Mouse (Mus musculus) liver, embryonic 11.5 days (tissue): ENCODE results near the gene Trappc3. TPM values are rescaled to one million over a fixed set of nuclear protein-coding genes. Genes with fewer than 3 reads are reported as not detected.
A peak's percentile ranks its signal among the peaks of the same experiment; 100 is the strongest.

Experiments used
- ATAC-seq: fragments of 200-750 bp; cut with Nextera tagmentation; replicated peaks from 2 replicates; pipeline ENCODE4 v1.8.0; 2017; ENCODE audit warnings: moderate number of reproducible peaks, mild to moderate bottlenecking, moderate TSS enrichment, moderate library complexity; ENCODE audit not compliant: low FRiP score
- DNase-seq: peaks from one replicate; pipeline ENCODE4 v3.0.0-alpha.2; 2017; ENCODE audit warnings: low spot score
- H3K27ac ChIP-seq: fragments of 300-500 bp; sonication (generic); 2 replicates; pipeline ENCODE4 v1.5.1; 2014; ENCODE audit warnings: mild to moderate bottlenecking, low read depth, low read length, control low read depth
- H3K27me3 ChIP-seq: fragments of 300-500 bp; sonication (generic); replicated peaks from 2 replicates; pipeline ENCODE4 v1.6.1; 2014; ENCODE audit warnings: low read length, mixed read lengths; ENCODE audit not compliant: control insufficient read depth, insufficient read depth
- H3K36me3 ChIP-seq: fragments of 300-500 bp; sonication (generic); 2 replicates; pipeline ENCODE4 v1.6.1; 2014; ENCODE audit warnings: mild to moderate bottlenecking, low read length, moderate library complexity, mixed read lengths; ENCODE audit not compliant: control insufficient read depth, insufficient read depth
- H3K4me1 ChIP-seq: fragments of 300-500 bp; sonication (generic); replicated peaks from 2 replicates; pipeline ENCODE4 v1.6.1; 2014; ENCODE audit warnings: low read length, mixed read lengths; ENCODE audit not compliant: control insufficient read depth, insufficient read depth
- H3K4me2 ChIP-seq: fragments of 300-500 bp; sonication (generic); 2 replicates; pipeline ENCODE4 v1.6.1; 2014; ENCODE audit warnings: mild to moderate bottlenecking, control low read depth, moderate library complexity
- H3K4me3 ChIP-seq: fragments of 300-500 bp; sonication (generic); 2 replicates; pipeline ENCODE4 v1.5.1; 2014; ENCODE audit warnings: low read depth, low read length, control low read depth
- H3K9ac ChIP-seq: fragments of 300-500 bp; sonication (generic); 2 replicates; pipeline ENCODE4 v1.6.1; 2014; ENCODE audit warnings: low read depth, low read length, control low read depth
- H3K9me3 ChIP-seq: fragments of 300-500 bp; sonication (generic); 2 replicates; pipeline ENCODE4 v1.6.1; 2016; ENCODE audit warnings: low read length, inconsistent platforms, mixed read lengths; ENCODE audit not compliant: control insufficient read depth
- WGBS: fragments of 180-500 bp; shearing (Covaris S2); extraction: QIAGEN DNeasy Blood & Tissue Kit; methylation state at CpG from one replicate; pipeline ENCODE4 v1.1.7; 2014; 5-methylcytosine and 5-hydroxymethylcytosine counted together
- polyA plus RNA-seq: library from polyadenylated mRNA; unstranded; fragments of >200 nt; fragmentation: Nextera tagmentation; extraction: Ambion mirVana; gene quantifications from 2 replicates; pipeline ENCODE4 v1.2.1, GENCODE M21; 2014

The Trappc3 gene
- polyA plus RNA-seq, 1 experiment from 2014 or later: 20.6 TPM

DNA sequence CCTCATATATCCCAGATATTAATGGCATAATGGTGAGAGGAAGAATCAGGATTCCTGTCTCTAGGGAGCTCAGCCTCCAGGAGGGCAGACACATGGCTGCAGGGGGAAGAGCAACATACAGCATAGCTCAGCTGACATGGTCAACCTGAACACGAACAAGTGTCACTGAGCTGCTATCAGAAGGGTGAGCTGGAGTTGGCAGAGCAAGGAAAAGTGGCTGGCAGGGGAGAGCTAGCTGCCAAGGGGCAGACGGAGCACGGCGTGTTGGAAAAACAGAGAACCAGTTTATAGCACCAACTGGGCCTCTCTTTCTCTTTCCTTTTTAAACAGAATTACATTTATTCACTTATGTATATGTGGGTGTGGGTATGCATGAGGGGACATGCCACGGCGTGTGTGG, 19.6 kb upstream of the Trappc3 start:
- ATAC-seq (no peak), DNase-seq (no peak)
- H3K27me3 ChIP-seq: no peaks in the 10 kb centered on the region
- H3K27ac ChIP-seq: no peak overlapping the region
- H3K4me3 ChIP-seq: no peak overlapping the region
- no peaks in the 10 kb centered on the region for H3K9me3 ChIP-seq
- H3K4me1 ChIP-seq: no peaks in the 10 kb centered on the region
- peaks cover 13% of the 10 kb centered on the region for H3K36me3 ChIP-seq
- H3K4me2 ChIP-seq: no peak overlapping the region
- WGBS: 88% methylated on average over 6 of the region's 6 CpGs
- no peak overlapping the region for H3K9ac ChIP-seq

DNA sequence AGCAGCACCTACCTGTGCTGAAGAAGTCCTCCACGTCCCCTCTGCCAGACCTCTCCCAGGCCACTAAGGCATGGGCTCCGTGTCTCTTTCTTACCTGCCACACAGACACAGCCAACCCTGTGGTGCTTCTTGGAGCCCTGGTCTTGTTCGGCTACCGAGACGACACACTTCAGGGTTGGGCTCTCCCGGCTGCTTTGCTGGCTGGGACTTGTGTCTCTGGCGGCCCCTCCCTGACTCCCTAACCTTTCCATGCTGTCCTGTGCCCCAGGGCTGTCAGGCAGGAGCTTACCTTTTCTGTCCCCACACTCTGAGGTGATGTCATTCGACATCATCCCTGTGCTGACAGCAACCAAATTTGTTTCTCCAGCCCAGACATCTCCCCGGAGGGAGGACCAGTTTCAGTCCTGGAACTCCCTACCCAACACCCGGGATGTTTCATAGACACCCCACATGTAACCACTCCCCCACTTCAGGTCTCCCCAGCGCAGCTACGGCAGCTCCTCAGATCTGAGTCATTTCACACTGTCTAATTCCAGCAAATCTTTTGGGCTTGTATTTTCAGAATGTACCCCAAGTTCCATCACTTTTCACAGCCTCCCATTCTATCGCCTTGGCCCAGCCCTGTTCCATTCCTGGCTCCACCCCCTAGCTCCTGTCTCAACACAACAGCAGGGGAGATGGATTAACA, 15.8 kb upstream of the Trappc3 start:
- no peak for DNase-seq
- WGBS: 80% methylated on average over 13 of the region's 13 CpGs
- Histone ChIP-seq H3K4me2 (no peak overlapping the region), H3K27ac (no peak overlapping the region), H3K9ac (no peak overlapping the region), H3K4me3 (no peak overlapping the region), H3K9me3 (no peaks in the 10 kb centered on the region), H3K27me3 (no peaks in the 10 kb centered on the region), H3K36me3 (peaks cover 4% of the 10 kb centered on the region), H3K4me1 (peaks cover 5% of the 10 kb centered on the region; the same call in 1 of the 2 replicates)
- 0 out of 2 replicates have a peak, but pooled peaks have one; percentile 26 for ATAC-seq

DNA sequence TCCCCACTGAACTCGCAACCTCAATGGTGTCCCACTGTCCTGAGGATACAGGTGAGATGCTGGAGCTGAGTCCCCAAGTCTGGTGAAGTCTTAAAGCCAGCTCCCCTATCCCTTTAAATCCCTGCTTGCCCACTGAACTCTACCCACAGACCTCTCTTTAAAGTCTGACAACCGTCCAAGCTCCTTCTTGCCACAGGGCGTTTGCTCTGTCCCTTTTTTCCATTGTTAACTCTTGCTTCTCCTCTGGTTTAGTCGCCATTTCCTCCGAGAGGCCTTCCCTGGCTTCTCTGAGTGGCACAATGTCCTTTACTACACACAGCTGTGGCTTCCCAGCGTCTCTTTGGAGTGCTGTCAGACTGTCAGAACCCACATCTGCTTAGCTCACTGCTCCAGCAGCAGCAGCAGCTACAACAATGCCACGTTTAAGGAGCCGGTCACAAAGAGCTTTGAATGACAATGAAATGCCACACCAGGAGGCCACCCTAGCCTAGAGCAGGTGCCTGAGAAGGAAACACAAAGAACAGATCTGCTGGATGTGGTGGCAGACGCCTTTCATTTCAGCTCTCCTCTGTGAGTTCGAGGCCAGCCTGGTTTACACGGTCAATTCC, 13.8 kb upstream of the Trappc3 start:
- Histone ChIP-seq H3K27ac (no peak overlapping the region), H3K9me3 (no peaks in the 10 kb centered on the region), H3K27me3 (no peaks in the 10 kb centered on the region), H3K9ac (no peak overlapping the region), H3K4me1 (peaks cover 10% of the 10 kb centered on the region), H3K4me3 (no peak overlapping the region), H3K36me3 (peaks cover 4% of the 10 kb centered on the region), H3K4me2 (no peak overlapping the region)
- DNase-seq (no peak), ATAC-seq (no peak)
- WGBS: 52% methylated on average over 11 of the region's 11 CpGs

DNA sequence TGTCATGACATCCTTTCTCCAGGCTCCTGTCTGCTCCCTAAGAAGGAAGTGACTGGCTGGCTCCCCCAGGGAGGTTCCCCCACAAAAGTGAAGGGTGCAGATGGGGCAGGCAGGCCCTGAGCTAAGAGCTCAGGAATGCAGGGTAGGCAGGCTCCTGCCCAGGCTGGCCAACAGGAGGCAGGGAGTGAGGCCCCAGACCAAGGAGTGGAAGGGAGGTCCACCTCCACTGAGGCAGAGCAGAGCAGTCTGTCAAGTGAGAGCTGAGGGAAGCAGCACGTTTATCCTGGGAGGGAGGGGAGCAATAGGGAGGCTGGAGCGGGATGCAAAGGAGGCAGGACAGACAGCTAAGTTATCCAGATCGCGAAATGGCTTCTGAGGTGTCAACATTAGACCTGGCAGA, 11.5 kb upstream of the Trappc3 start:
- WGBS: 50% methylated on average over 4 of the region's 4 CpGs
- H3K4me1 ChIP-seq: peaks cover 21% of the 10 kb centered on the region
- H3K27ac ChIP-seq: no peak overlapping the region
- H3K27me3 ChIP-seq: no peaks in the 10 kb centered on the region
- H3K9me3 ChIP-seq: no peaks in the 10 kb centered on the region
- H3K4me3 ChIP-seq: no peak overlapping the region
- DNase-seq: no peak
- no peak overlapping the region for H3K9ac ChIP-seq
- ATAC-seq: no peak
- H3K36me3 ChIP-seq: peaks cover under 1% of the 10 kb centered on the region
- no peak overlapping the region for H3K4me2 ChIP-seq

DNA sequence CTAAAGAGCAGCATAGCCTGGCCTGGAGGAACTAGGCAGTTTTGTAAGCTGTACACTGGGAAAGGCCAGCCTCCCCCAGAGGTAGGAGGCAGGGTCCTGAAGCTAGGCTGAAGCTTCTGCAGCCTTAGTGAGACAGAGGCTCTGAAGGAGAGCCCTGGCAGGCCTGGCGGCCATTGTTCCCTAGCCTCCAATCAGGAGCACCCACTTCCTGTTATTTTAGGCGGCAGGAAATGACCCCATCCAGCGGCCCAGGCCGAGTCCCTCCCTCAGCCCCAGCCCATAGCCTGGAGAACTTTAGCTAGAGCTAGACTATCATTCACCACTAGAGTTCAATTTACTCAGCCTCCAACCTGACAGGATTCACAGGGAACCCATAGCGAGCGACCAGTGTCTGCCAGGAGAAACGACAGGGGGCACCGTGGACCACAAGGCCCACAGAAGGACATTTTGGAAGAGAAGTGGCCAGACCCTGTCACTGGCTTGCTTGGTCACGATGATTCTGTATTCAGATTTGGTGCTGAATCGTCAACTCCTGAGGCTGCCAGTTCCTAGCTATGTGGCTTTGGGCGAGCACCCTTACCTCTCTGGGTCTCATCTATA, 10.4 kb upstream of the Trappc3 start:
- Histone ChIP-seq H3K4me3 (no peak overlapping the region), H3K4me1 (peaks cover 22% of the 10 kb centered on the region), H3K36me3 (no peaks in the 10 kb centered on the region; the same call in 1 of the 2 replicates), H3K27ac (peak overlapping the region; percentile 2; the same call in 1 of the 2 replicates), H3K9ac (no peak overlapping the region), H3K27me3 (no peaks in the 10 kb centered on the region), H3K9me3 (no peaks in the 10 kb centered on the region), H3K4me2 (peak overlapping the region; percentile 3)
- DNase-seq (no peak), ATAC-seq (no peak)
- WGBS: 43% methylated on average over 11 of the region's 11 CpGs

DNA sequence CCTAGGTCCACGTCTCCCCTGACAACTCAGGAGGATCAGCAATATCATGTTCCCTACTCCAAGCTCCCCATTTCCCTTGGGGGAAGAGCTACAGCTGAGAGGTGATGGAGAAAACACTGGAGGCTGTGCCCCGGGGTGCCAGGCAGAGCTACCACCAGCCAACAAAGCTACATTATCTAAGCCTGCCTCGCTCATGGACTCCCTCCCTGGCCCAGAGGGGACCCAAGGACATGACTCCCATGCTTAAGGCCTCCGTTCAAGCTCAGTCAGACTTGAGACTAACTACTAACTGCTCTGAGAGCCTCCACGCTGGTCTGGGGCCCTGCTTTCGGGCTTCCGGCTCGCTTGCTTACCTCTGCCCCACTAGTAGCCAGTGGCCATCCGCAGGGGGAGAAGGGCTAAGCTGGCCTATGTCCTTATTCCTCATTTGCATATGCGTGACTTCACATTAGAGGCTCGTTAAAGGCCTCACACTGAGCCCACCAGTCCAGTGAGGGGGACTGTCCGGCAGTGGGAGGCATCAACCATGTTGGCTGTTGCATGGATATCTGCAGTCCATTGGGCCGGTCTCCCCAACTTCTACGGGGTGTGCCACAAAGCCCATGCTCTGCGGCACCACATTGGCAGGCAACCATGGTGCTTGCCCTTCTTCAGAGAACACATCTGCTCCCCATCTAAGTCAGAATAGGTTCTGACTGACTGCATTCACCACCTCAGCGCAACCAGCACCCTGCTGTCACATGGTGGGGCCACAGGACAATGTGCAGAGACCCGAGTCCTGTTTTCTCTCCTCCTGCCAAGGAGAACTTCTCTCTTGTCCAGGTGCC, 9.5 kb upstream of the Trappc3 start:
- Histone ChIP-seq H3K4me2 (0 out of 2 replicates have a peak overlapping the region, but pooled peaks have one; percentile 5), H3K27me3 (no peaks in the 10 kb centered on the region), H3K9ac (no peak overlapping the region), H3K27ac (peak overlapping the region; percentile 22; the same call in 1 of the 2 replicates), H3K36me3 (no peaks in the 10 kb centered on the region; the same call in 1 of the 2 replicates), H3K9me3 (no peaks in the 10 kb centered on the region), H3K4me3 (no peak overlapping the region), H3K4me1 (peaks cover 29% of the 10 kb centered on the region)
- no peak for DNase-seq
- no peak for ATAC-seq
- 80% methylated on average over 17 of the region's 17 CpGs for WGBS

DNA sequence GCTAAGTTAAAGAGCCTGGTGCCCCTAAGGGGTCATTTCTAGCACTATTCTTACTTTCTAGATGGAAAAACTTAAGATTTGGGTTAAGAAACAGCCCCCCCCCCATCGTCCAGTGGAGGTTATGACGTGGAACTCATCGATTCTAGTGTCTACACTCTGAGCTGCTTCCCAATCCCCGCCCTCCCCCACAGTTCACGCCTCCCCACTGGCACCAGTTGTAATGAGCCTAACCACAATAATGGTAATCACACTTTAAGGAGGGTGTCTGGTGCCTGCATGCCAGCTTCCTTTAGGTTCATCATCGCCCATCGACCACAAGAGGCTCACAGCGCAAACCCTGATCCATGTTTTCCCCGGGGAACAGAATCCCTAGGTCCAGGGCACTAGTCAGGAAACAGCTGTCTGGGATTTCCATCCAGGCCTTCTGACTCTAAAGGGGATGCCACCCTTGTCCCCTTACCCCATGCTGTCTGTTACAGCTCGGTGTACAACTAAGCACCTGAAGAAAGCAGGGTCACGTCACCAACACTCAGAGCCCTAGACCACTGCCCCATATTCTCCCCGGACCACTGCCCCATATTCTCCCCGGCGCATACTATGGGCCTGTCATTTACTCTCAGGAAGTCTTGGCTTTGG, 8.4 kb upstream of the Trappc3 start:
- ATAC-seq (no peak), DNase-seq (no peak)
- H3K4me3 ChIP-seq: peak overlapping the region; percentile 90
- H3K36me3 ChIP-seq: no peaks in the 10 kb centered on the region; the same call in 1 of the 2 replicates
- peak overlapping the region; percentile 94 for H3K4me2 ChIP-seq
- 74% methylated on average over 14 of the region's 14 CpGs for WGBS
- H3K4me1 ChIP-seq: peaks cover 34% of the 10 kb centered on the region
- H3K27me3 ChIP-seq: no peaks in the 10 kb centered on the region
- H3K9me3 ChIP-seq: no peaks in the 10 kb centered on the region
- no peak overlapping the region for H3K9ac ChIP-seq
- no peak overlapping the region for H3K27ac ChIP-seq
